Mouse (Mus musculus): ENCODE data around the gene Fhit. TPM values are rescaled to one million over a fixed set of nuclear protein-coding genes. Genes with fewer than 3 reads are reported as not detected.

The Fhit gene
- polyA plus RNA-seq, 1 experiment, result 3.7 TPM

DNA sequence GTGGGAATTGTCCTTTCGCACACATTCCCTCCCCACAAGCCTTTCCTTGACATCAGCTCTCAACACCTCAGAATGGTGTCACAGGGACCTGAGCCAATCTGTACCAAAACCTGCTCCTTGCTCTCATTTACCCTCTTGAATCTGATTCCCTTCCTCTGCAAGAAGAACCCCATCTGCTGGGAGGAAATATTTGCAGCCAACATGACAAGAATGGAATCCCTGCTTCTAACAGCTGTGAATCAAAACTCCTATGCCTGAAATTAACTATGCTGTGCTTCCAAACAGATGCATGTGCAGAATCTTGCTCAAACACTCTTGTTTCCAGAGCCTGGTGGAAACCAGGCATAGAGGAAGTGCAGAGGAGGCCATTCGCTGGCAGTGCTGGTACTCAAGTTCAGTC, 940.0 kb downstream of the Fhit start:
- TF ChIP-seq POLR2A (IDR thresholded peaks at IDR 0.05; ENCODE audit: low read depth, low read length), result no peak
- TF ChIP-seq CTCF (IDR thresholded peaks at IDR 0.05; ENCODE audit: extremely low read depth, insufficient read length, insufficient replicate concordance, low read depth, low read length), result no peak
- WGBS, result 94% methylated on average over 2 of the region's 2 CpGs
- no peaks in the 10 kb centered on the region for H3K27me3 ChIP-seq (ENCODE audit: control insufficient read depth, insufficient read depth, low read length)
- H3K36me3 ChIP-seq (ENCODE audit: control insufficient read depth, insufficient read depth, low read length), result no peaks in the 10 kb centered on the region
- H3K4me1 ChIP-seq (ENCODE audit: control insufficient read depth, insufficient read depth, insufficient read length, low read length), result no peaks in the 10 kb centered on the region
- no peak overlapping the region for H3K4me3 ChIP-seq (ENCODE audit: low read depth, low read length)
- H3K27ac ChIP-seq (ENCODE audit: insufficient read depth, low read depth, low read length), result no peak overlapping the region

- TF ChIP-seq POLR2A (IDR thresholded peaks at IDR 0.05; ENCODE audit: low read depth, low read length), result no peak
- no peak for TF ChIP-seq CTCF (IDR thresholded peaks at IDR 0.05; ENCODE audit: extremely low read depth, insufficient read length, insufficient replicate concordance, low read depth, low read length)
- Histone ChIP-seq H3K4me3 (ENCODE audit: low read depth, low read length) (no peak overlapping the region), H3K27me3 (ENCODE audit: control insufficient read depth, insufficient read depth, low read length) (no peaks in the 10 kb centered on the region), H3K4me1 (ENCODE audit: control insufficient read depth, insufficient read depth, insufficient read length, low read length) (no peaks in the 10 kb centered on the region), H3K27ac (ENCODE audit: insufficient read depth, low read depth, low read length) (no peak overlapping the region), H3K36me3 (ENCODE audit: control insufficient read depth, insufficient read depth, low read length) (no peaks in the 10 kb centered on the region)
- WGBS, result 55% methylated on average over 4 of the region's 4 CpGs
Measured at GRCm38 (mm10) chr14:10213216-10213615, 948.6 kb downstream of the Fhit start.

DNA sequence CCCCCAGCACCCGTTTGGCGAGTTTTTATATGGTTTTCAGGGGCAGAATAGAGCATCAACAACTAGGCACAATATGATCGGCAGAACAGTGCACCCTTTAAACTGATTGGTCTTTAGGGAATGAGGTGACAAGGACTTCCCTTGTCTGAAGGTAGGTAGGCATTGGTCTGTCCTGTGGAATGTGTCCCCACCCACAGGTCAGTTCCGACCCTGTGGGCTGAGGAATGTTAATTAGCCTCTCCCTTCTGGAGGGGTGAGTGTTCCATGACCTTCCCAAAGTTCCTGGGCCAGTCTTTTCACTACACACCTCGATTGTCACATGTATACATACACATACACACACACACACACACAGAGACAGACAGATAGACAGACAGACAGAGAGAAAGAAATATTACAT, 950.7 kb downstream of the Fhit start:
- Histone ChIP-seq H3K36me3 (ENCODE audit: control insufficient read depth, insufficient read depth, low read length) (no peaks in the 10 kb centered on the region), H3K27ac (ENCODE audit: insufficient read depth, low read depth, low read length) (no peak overlapping the region), H3K27me3 (ENCODE audit: control insufficient read depth, insufficient read depth, low read length) (no peaks in the 10 kb centered on the region), H3K4me3 (ENCODE audit: low read depth, low read length) (no peak overlapping the region), H3K4me1 (ENCODE audit: control insufficient read depth, insufficient read depth, insufficient read length, low read length) (no peaks in the 10 kb centered on the region)
- TF ChIP-seq CTCF (IDR thresholded peaks at IDR 0.05; ENCODE audit: extremely low read depth, insufficient read length, insufficient replicate concordance, low read depth, low read length) (no peak), POLR2A (IDR thresholded peaks at IDR 0.05; ENCODE audit: low read depth, low read length) (no peak)
- 63% methylated on average over 5 of the region's 5 CpGs for WGBS

DNA sequence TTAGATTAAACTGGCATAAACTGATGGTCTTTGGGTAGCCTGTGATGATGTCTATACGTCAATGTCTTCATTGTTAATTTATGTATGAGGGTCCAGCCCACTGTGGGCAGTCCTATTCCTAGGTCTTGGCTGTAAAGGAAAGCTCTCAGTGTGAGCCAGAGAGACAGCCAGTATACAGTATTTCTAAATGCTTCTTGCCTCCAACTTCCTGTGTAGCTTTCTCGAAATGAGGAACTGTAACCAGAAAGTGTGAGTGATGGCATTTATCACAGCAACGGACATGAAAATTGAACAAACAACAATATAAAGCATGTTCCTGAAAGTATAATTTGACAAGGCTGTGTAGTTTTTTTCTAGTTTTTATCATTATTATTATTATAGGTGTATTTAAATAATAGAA, 952.8 kb downstream of the Fhit start:
- Histone ChIP-seq H3K4me3 (ENCODE audit: low read depth, low read length) (no peak overlapping the region), H3K4me1 (ENCODE audit: control insufficient read depth, insufficient read depth, insufficient read length, low read length) (no peaks in the 10 kb centered on the region), H3K36me3 (ENCODE audit: control insufficient read depth, insufficient read depth, low read length) (no peaks in the 10 kb centered on the region), H3K27me3 (ENCODE audit: control insufficient read depth, insufficient read depth, low read length) (no peaks in the 10 kb centered on the region), H3K27ac (ENCODE audit: insufficient read depth, low read depth, low read length) (no peak overlapping the region)
- 71% methylated on average over 3 of the region's 3 CpGs for WGBS
- TF ChIP-seq POLR2A (IDR thresholded peaks at IDR 0.05; ENCODE audit: low read depth, low read length) (no peak), CTCF (IDR thresholded peaks at IDR 0.05; ENCODE audit: extremely low read depth, insufficient read length, insufficient replicate concordance, low read depth, low read length) (no peak)

DNA sequence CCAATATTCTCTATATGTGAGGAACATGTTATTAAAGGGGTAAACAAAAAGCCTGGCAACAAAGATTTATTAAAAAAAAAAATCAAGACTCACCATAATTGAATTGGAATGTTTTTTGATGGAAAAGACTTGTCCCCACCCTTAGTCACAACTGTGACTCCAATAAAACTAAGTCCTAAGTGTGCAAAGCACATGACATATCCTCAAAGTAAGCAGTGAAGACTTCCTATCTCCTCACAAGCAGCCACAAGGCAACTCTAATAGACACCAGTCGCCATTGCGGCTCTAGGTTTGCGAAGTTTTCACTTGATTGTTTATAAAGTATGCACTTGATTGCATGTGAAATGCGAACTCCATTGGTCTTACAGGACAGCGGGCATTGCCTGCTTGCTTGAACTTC, 956.1 kb downstream of the Fhit start:
- H3K27me3 ChIP-seq (ENCODE audit: control insufficient read depth, insufficient read depth, low read length), result no peaks in the 10 kb centered on the region
- no peak overlapping the region for H3K27ac ChIP-seq (ENCODE audit: insufficient read depth, low read depth, low read length)
- H3K4me3 ChIP-seq (ENCODE audit: low read depth, low read length), result no peak overlapping the region
- WGBS, result 87% methylated on average over 5 of the region's 5 CpGs
- TF ChIP-seq CTCF (IDR thresholded peaks at IDR 0.05; ENCODE audit: extremely low read depth, insufficient read length, insufficient replicate concordance, low read depth, low read length) (no peak), POLR2A (IDR thresholded peaks at IDR 0.05; ENCODE audit: low read depth, low read length) (no peak)
- H3K4me1 ChIP-seq (ENCODE audit: control insufficient read depth, insufficient read depth, insufficient read length, low read length), result no peaks in the 10 kb centered on the region
- H3K36me3 ChIP-seq (ENCODE audit: control insufficient read depth, insufficient read depth, low read length), result no peaks in the 10 kb centered on the region

DNA sequence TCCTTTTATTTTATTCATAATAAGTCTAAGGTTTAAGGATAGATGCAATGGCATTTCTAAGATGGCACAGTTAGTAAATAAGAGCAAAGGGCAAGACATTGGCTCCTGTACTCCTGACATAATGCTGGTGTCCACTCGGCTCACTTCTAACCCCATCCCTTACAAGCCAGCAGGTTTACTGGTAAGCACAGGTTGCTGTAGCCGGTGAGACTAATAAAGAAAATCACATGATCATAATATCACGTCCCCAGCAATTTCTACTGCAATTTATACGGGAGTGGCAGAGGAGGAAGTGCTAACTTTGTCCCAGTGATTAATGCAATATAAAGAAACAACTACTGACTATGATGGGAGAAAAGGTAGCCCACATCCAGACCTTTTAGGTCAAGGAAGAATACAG, 956.5 kb downstream of the Fhit start:
- Histone ChIP-seq H3K4me3 (ENCODE audit: low read depth, low read length) (no peak overlapping the region), H3K4me1 (ENCODE audit: control insufficient read depth, insufficient read depth, insufficient read length, low read length) (no peaks in the 10 kb centered on the region), H3K27me3 (ENCODE audit: control insufficient read depth, insufficient read depth, low read length) (no peaks in the 10 kb centered on the region), H3K36me3 (ENCODE audit: control insufficient read depth, insufficient read depth, low read length) (no peaks in the 10 kb centered on the region), H3K27ac (ENCODE audit: insufficient read depth, low read depth, low read length) (no peak overlapping the region)
- WGBS, result 25% methylated on average over 4 of the region's 4 CpGs
- TF ChIP-seq CTCF (IDR thresholded peaks at IDR 0.05; ENCODE audit: extremely low read depth, insufficient read length, insufficient replicate concordance, low read depth, low read length), result no peak
- no peak for TF ChIP-seq POLR2A (IDR thresholded peaks at IDR 0.05; ENCODE audit: low read depth, low read length)

DNA sequence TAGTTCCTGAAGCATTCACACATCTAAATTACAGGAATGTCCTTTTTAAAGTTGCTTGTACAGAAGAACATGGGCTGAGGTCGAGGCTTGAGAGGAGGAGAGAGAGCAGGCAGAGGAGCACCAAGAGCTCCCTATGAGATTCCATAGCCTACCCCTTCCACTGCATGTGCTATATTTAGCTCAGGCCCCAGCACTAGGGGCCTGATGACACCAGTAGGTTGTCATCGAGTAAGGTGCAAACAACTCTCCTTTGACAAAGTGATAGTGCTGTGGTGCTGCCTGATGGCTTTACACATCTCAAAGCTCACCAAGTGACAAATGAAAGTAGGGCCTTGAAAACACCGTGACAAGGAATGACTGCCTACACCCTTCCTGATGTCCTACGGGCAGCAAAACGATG, 967.7 kb downstream of the Fhit start:
- no peaks in the 10 kb centered on the region for H3K36me3 ChIP-seq (ENCODE audit: control insufficient read depth, insufficient read depth, low read length)
- no peak overlapping the region for H3K27ac ChIP-seq (ENCODE audit: insufficient read depth, low read depth, low read length)
- WGBS, result 70% methylated on average over 5 of the region's 5 CpGs
- no peaks in the 10 kb centered on the region for H3K4me1 ChIP-seq (ENCODE audit: control insufficient read depth, insufficient read depth, insufficient read length, low read length)
- H3K27me3 ChIP-seq (ENCODE audit: control insufficient read depth, insufficient read depth, low read length), result no peaks in the 10 kb centered on the region
- no peak overlapping the region for H3K4me3 ChIP-seq (ENCODE audit: low read depth, low read length)
- TF ChIP-seq POLR2A (IDR thresholded peaks at IDR 0.05; ENCODE audit: low read depth, low read length) (no peak), CTCF (IDR thresholded peaks at IDR 0.05; ENCODE audit: extremely low read depth, insufficient read length, insufficient replicate concordance, low read depth, low read length) (no peak)

DNA sequence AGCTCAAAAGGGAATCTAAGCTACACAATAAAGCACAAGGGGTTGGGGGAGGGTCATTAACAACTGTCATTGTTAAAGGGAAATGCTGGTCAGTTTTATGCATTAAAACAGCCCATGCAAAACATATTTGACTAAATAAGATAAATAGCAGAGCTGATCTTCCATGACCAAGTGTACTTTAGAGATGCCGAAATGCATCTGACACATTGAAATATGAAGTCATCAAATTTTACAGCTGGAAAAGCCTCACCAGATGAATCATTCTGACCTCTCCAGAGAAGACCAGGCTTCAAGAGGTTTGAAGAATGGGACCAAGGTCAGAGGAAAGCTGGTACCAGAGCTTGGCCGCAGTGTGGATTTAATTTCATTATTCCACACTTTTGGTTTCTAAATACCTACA, 990.1 kb downstream of the Fhit start:
- Histone ChIP-seq H3K36me3 (ENCODE audit: control insufficient read depth, insufficient read depth, low read length) (no peaks in the 10 kb centered on the region), H3K4me3 (ENCODE audit: low read depth, low read length) (no peak overlapping the region), H3K4me1 (ENCODE audit: control insufficient read depth, insufficient read depth, insufficient read length, low read length) (no peaks in the 10 kb centered on the region), H3K27me3 (ENCODE audit: control insufficient read depth, insufficient read depth, low read length) (no peaks in the 10 kb centered on the region), H3K27ac (ENCODE audit: insufficient read depth, low read depth, low read length) (no peak overlapping the region)
- no peak for TF ChIP-seq CTCF (IDR thresholded peaks at IDR 0.05; ENCODE audit: extremely low read depth, insufficient read length, insufficient replicate concordance, low read depth, low read length)
- TF ChIP-seq POLR2A (IDR thresholded peaks at IDR 0.05; ENCODE audit: low read depth, low read length), result no peak
- WGBS, result 92% methylated on average over 2 of the region's 2 CpGs

All from small intestine, adult 2 months (tissue).